Mouse (Mus musculus) ES-E14 (cell line): Measurements from ENCODE around the gene Adra1d. TPM values are rescaled to one million over a fixed set of nuclear protein-coding genes. Genes with fewer than 3 reads are reported as not detected.
A peak's percentile ranks its signal among the peaks of the same experiment; 100 is the strongest.

Experiments
- DNase-seq: peaks from one replicate; pipeline ENCODE4 v3.0.0-alpha.2; 2013; ENCODE audit warnings: low read depth, low spot score
- H3K27ac ChIP-seq: 2 replicates; pipeline ENCODE4 v1.5.1; 2012; ENCODE audit warnings: low read depth, mild to moderate bottlenecking, low read length, moderate library complexity, mixed read lengths; ENCODE audit not compliant: poor library complexity, insufficient read depth, severe bottlenecking
- H3K36me3 ChIP-seq: 2 replicates; pipeline ENCODE4 v1.6.1; 2012; ENCODE audit warnings: mild to moderate bottlenecking, low read length, moderate library complexity, mixed read lengths; ENCODE audit not compliant: control insufficient read depth, poor library complexity, insufficient read depth, severe bottlenecking
- H3K4me1 ChIP-seq, 2 experiments: fragments of 150-350 bp in 1 of 2; sonication (generic) in 1 of 2; 2 replicates each; pipeline ENCODE4 v1.6.1; 2012; ENCODE audit warnings: low read length in 2 of 2, mild to moderate bottlenecking in 1 of 2, mixed read lengths in 1 of 2; ENCODE audit not compliant: control insufficient read depth in 2 of 2, insufficient read depth in 2 of 2, poor library complexity in 1 of 2
- H3K4me3 ChIP-seq, 2 experiments: fragments of 150-350 bp in 1 of 2; sonication (generic) in 1 of 2; 2 replicates each; pipeline ENCODE4 v1.5.1; 2012; ENCODE audit warnings: low read length in 2 of 2, low read depth in 1 of 2, mild to moderate bottlenecking in 1 of 2, mixed read lengths in 1 of 2; ENCODE audit not compliant: insufficient read depth in 1 of 2, poor library complexity in 1 of 2, severe bottlenecking in 1 of 2
- H3K9ac ChIP-seq: 2 replicates; pipeline ENCODE4 v1.6.1; 2012; ENCODE audit warnings: low read depth, mild to moderate bottlenecking, low read length, mixed read lengths; ENCODE audit not compliant: poor library complexity, insufficient read depth, severe bottlenecking
- H3K9me3 ChIP-seq: fragments of 150-350 bp; sonication (generic); 2 replicates; pipeline ENCODE4 v1.6.1; 2012; ENCODE audit warnings: low read depth, mild to moderate bottlenecking, low read length; ENCODE audit not compliant: control insufficient read depth, insufficient read depth
- CHD2 ChIP-seq: IDR thresholded peaks from 2 replicates; pipeline ENCODE4 v1.6.1; 2014; ENCODE audit warnings: mild to moderate bottlenecking, low read depth, low read length, inconsistent platforms
- HCFC1 ChIP-seq: IDR thresholded peaks from 2 replicates; pipeline ENCODE4 v1.6.1; 2012; ENCODE audit warnings: low read length, inconsistent platforms, borderline replicate concordance; ENCODE audit not compliant: insufficient read depth
- MAFK ChIP-seq: IDR thresholded peaks from 2 replicates; pipeline ENCODE4 v1.6.1; 2014; ENCODE audit warnings: mild to moderate bottlenecking, low read depth, low read length, inconsistent platforms; ENCODE audit not compliant: insufficient read depth
- ZC3H11A ChIP-seq: IDR thresholded peaks from 2 replicates; pipeline ENCODE4 v1.6.1; 2012; ENCODE audit warnings: low read depth, mild to moderate bottlenecking, inconsistent platforms, low read length, borderline replicate concordance
- ZNF384 ChIP-seq: IDR thresholded peaks from 2 replicates; pipeline ENCODE4 v1.6.1; 2012; ENCODE audit warnings: low read depth, low read length, inconsistent platforms
- in situ Hi-C, 2 experiments: fragments of 600-800 bp; cut with MboI; formaldehyde crosslinking; loops; one replicate each; pipeline ENCODE4 v1.15.1; 2025; ENCODE audit warnings: low sequenced_read_pairs in 2 of 2, inconsistent platforms in 1 of 2; ENCODE audit not compliant: unreplicated experiment in 2 of 2
- total RNA-seq: library from RNA; depleted of rRNA; stranded (reverse); fragments of 300-350 nt; gene quantifications from 2 replicates; pipeline ENCODE4 v1.2.3, GENCODE M21; 2012; rRNA removed

The Adra1d gene
- total RNA-seq, result 0.79 and 0.85 TPM in 2 replicates

DNA sequence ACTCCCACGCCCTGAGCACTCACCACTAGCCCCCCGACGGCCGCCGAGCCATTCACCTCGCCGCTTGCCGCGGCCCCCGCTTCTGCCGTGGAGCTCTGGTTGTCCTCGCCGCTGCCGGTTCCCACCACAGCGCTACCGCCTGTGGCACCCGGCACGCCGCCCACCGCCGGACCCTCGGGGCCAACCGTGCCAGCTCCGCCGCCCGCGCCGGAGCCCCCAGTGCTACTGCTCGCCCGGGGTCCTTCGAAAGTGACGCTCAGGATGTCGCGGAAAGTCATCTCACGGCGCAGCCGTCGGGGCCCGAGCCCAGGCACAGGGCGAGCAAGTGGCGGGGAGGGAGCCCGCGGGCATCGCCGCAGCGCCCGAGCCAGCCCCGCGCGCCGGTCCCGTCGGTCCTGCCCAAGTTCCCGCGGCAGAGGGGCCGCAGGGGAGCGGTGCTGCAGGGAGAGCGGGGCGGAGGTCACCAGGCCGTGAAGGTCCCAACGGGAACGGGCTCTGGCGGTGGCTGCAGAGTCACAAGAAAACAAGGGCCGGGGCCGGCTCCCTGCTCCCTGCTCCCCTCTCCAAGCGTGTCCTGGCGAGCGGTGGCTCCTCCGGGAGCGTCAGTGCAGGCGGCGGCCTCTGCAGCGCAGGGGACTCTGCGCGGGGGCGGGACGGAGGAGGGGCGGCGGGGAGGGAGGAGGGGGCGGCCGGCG lies at the start of gene Adra1d:
Gene Adra1d (minus strand): TSS at position 393 of the 695 bp plus-strand sequence.
- peak within 1 kb of the TSS; percentile 49; the same call in 1 of the 2 replicates for H3K9ac ChIP-seq
- peaks cover 0 to 11% of the 10 kb centered on the region in 2 experiments; a peak in 1 of 4 replicates for H3K4me1 ChIP-seq
- DNase-seq, result no peak
- no peak within 1 kb of the TSS for H3K27ac ChIP-seq
- H3K36me3 ChIP-seq, result no peaks in the 10 kb centered on the region
- peak within 1 kb of the TSS; percentile 65 to 70 for H3K4me3 ChIP-seq
- TF ChIP-seq ZNF384, result no peak
- TF ChIP-seq ZC3H11A, result no peak
- TF ChIP-seq HCFC1, result no peak
- no peak for TF ChIP-seq MAFK
- no peak for TF ChIP-seq CHD2
- H3K9me3 ChIP-seq, result no peaks in the 10 kb centered on the region
- in situ Hi-C loops, result loop anchor here in 1 of 2 experiments (10.0 to 25.0 kb wide), 2 partner anchors 253 to 375 kb away; no protein-coding TSS in a partner anchor

DNA sequence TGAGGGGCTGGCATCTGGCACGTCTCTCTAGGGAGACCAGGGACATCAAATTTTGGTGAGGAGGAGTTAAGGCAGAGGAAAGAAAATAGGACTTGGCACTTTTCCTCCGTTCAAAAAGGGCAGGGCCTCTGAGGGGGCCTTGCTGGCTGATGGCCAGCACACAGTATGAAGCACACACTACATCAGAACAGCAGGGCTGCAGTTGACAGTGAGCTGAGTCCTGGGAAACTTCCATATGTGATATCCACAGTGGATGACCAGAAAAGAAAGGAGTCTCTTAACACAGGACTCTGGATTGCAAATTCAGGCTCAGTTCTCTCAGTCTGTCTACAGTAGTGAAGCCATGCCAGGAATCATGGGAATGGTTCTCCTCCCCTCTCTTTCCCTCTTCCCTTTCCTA lies 39.8 kb upstream of the Adra1d start:
- TF ChIP-seq CHD2, result no peak
- TF ChIP-seq ZNF384, result no peak
- no peak for TF ChIP-seq MAFK
- no peak for TF ChIP-seq HCFC1
- TF ChIP-seq ZC3H11A, result no peak
- DNase-seq, result no peak
- Histone ChIP-seq H3K36me3 (no peaks in the 10 kb centered on the region), H3K27ac (no peak overlapping the region), H3K4me1 (no peaks in the 10 kb centered on the region), H3K9ac (no peak overlapping the region), H3K4me3 (no peak overlapping the region), H3K9me3 (no peaks in the 10 kb centered on the region)
- in situ Hi-C loops, result no loop called here

DNA sequence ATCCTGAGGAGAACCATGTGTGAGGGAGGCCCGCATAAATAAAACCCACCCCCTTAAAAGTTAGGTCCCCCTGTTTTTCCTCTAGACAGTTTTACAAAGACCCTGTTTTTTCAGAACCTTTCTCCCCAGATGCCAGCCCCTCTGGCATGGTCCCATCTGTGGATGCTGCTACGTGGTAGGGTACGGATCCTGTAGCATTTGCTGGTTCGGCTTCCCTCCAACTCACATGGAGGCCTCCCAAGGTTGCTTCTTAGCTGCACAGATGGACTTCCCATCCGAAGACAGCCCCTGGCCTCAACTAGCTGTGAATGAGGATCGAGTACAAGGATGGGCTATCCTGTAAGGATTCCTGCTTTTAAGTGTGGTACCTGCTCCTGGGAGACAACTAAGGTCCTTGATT lies 32.8 kb upstream of the Adra1d start:
- TF ChIP-seq MAFK, result no peak
- no peak overlapping the region for H3K9ac ChIP-seq
- H3K27ac ChIP-seq, result no peak overlapping the region
- no peaks in the 10 kb centered on the region for H3K9me3 ChIP-seq
- H3K36me3 ChIP-seq, result no peaks in the 10 kb centered on the region
- H3K4me1 ChIP-seq, result no peaks in the 10 kb centered on the region
- no peak for DNase-seq
- H3K4me3 ChIP-seq, result no peak overlapping the region
- in situ Hi-C loops, result no loop called here

DNA sequence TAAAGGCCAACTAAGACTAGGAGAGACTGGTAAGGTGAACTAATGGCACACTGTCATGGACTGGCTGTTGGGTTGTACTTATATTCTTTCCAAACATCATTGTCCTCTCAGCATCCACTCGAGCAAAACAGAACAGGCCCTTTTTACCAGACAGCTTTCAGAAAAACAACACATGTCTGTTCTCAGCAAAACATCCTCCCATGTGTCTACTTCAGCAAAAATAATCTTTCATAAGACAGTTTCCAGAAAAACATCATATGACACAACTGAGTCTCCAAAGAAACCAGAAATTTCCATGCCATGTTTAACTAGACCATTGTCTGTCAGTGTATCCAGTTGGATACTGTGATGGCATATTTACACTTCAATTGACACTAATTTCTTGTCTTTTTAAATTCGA lies 25.4 kb upstream of the Adra1d start:
- Histone ChIP-seq H3K4me3 (no peak overlapping the region), H3K9ac (no peak overlapping the region), H3K9me3 (no peaks in the 10 kb centered on the region), H3K36me3 (no peaks in the 10 kb centered on the region), H3K27ac (no peak overlapping the region), H3K4me1 (no peaks in the 10 kb centered on the region)
- no peak for TF ChIP-seq ZNF384
- no peak for TF ChIP-seq ZC3H11A
- TF ChIP-seq CHD2, result no peak
- TF ChIP-seq MAFK, result no peak
- TF ChIP-seq HCFC1, result no peak
- in situ Hi-C loops, result no loop called here
- no peak for DNase-seq

DNA sequence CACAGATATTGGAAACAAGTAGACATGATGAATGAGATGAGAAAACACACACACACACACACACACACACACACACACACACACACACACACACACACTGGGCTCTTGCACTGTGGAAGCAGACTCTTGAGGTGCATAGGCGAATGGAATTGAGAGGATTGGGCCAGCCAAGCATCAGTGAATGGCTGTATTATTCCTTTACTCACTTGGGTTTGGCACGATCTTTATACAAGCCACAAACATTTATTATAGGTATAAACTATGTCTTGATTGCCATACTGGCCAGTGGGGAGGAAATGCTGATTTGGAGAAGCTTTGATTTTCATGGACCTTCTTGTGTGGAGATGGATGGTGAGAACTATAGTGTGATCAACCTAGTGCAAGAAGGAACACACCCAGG lies 19.4 kb upstream of the Adra1d start:
- Histone ChIP-seq H3K27ac (no peak overlapping the region), H3K4me1 (no peaks in the 10 kb centered on the region), H3K36me3 (no peaks in the 10 kb centered on the region), H3K9me3 (no peaks in the 10 kb centered on the region), H3K4me3 (no peak overlapping the region), H3K9ac (no peak overlapping the region)
- in situ Hi-C loops, result no loop called here
- TF ChIP-seq ZNF384, result no peak
- no peak for TF ChIP-seq HCFC1
- no peak for TF ChIP-seq MAFK
- TF ChIP-seq CHD2, result no peak
- TF ChIP-seq ZC3H11A, result no peak
- no peak for DNase-seq
